8 mouse cellular contexts compared by ENCODE assay signal in the genomic region with DNA sequence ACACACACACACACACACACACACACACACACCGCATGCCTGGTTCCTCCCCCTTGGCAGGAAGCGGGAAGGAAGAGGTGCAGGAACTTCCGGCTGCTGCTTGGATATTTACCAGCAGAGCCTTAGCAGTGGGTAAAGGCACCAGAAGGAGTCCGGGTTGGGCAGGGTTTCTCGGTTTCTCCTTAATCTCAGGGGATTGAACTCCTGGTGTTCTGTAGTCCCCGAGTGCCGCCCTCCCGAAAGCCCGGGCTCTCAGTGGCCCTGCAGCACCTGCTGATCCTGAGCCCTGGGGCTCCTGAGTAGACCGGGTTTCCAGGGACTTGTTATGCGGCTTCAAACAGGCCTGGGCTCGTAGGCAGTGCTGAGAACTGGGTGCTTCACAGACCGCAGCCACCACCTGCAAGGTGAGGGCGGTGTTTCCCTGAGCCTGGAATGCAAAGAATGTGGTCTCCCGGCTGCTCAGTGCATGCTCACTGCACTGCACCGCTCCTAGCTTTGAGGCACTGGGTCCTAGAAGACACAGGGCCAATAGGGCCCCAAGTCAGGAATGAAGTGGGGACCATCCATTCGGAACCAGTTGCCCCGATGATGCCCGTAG. TPM values are rescaled to one million over a fixed set of nuclear protein-coding genes. Genes with fewer than 3 reads are reported as not detected.
A peak's percentile ranks its signal among the peaks of the same experiment; 100 is the strongest.
DNase-seq lines count a peak whose midpoint lies in the region; ATAC-seq and TF ChIP-seq lines count a peak whose summit lies in the region.

A gene (minus strand): TSS at position 41 of the 598 bp plus-strand sequence.

- H3K4me2 ChIP-seq in hindbrain, embryonic 12.5 days (replicated peaks) = peak within 1 kb of the TSS; percentile 60
- H3K4me2 ChIP-seq in midbrain, embryonic 16.5 days (ENCODE audit: low read length) = peak within 1 kb of the TSS; percentile 68

- H3K9me3 ChIP-seq in hindbrain, embryonic 12.5 days (replicated peaks) = no peaks in the 10 kb centered on the region
- no peaks in the 10 kb centered on the region for H3K9me3 ChIP-seq in limb, embryonic 10.5 days (replicated peaks)
- no peaks in the 10 kb centered on the region for H3K9me3 ChIP-seq in midbrain, embryonic 16.5 days (replicated peaks; ENCODE audit: control insufficient read depth, low read length, poor library complexity, severe bottlenecking)

- H3K9ac ChIP-seq in hindbrain, embryonic 12.5 days = peak within 1 kb of the TSS; percentile 65
- peak within 1 kb of the TSS; percentile 72 for H3K9ac ChIP-seq in midbrain, embryonic 16.5 days (ENCODE audit: low read depth, low read length)

- no peaks in the 10 kb centered on the region for H3K27me3 ChIP-seq in hindbrain, embryonic 12.5 days
- H3K27me3 ChIP-seq in limb, embryonic 10.5 days (ENCODE audit: low read depth, poor library complexity, severe bottlenecking) = no peaks in the 10 kb centered on the region
- H3K27me3 ChIP-seq in midbrain, embryonic 16.5 days (ENCODE audit: control insufficient read depth, insufficient read depth, low read depth, low read length) = no peaks in the 10 kb centered on the region

- DNase-seq in gastrocnemius, adult 2 months = peak; percentile 43
- DNase-seq in gastrocnemius, postnatal 36 days = no peak
- peak; percentile 31 for DNase-seq in WW6 (ENCODE audit: low read depth, low spot score)
- DNase-seq in limb, embryonic 10.5 days (ENCODE audit: low spot score) = peak; percentile 51
- DNase-seq in urinary bladder, adult 2 months (ENCODE audit: low spot score) = peak; percentile 56

- TF ChIP-seq CTCF in gastrocnemius, adult 2 months (IDR thresholded peaks at IDR 0.05) = no peak
- no peak for TF ChIP-seq CTCF in embryonic fibroblast, embryonic 13.5 days (IDR thresholded peaks at IDR 0.05; ENCODE audit: borderline replicate concordance, insufficient read depth, low read length)

- intact Hi-C loops in gastrocnemius, adult 2 months (cut with DNase I) = loop anchor here (5.0 kb wide), 1 partner anchor 289 kb away; no protein-coding TSS in a partner anchor
- intact Hi-C loops in gastrocnemius, postnatal 36 days (cut with DNase I) = no loop called here

- H3K27ac ChIP-seq in gastrocnemius, adult 2 months = peak within 1 kb of the TSS; percentile 85
- H3K27ac ChIP-seq in embryonic fibroblast, embryonic 13.5 days (ENCODE audit: insufficient read depth, low read length) = no peak within 1 kb of the TSS
- H3K27ac ChIP-seq in hindbrain, embryonic 12.5 days = peak within 1 kb of the TSS; percentile 78
- peak within 1 kb of the TSS; percentile 82 for H3K27ac ChIP-seq in limb, embryonic 10.5 days
- H3K27ac ChIP-seq in midbrain, embryonic 16.5 days (ENCODE audit: low read length) = peak within 1 kb of the TSS; percentile 75

- peak within 1 kb of the TSS; percentile 88 for H3K4me3 ChIP-seq in gastrocnemius, adult 2 months
- peak within 1 kb of the TSS; percentile 85 for H3K4me3 ChIP-seq in embryonic fibroblast, embryonic 13.5 days (ENCODE audit: insufficient read depth, low read length)
- H3K4me3 ChIP-seq in hindbrain, embryonic 12.5 days = peak within 1 kb of the TSS; percentile 61
- peak within 1 kb of the TSS; percentile 62 for H3K4me3 ChIP-seq in limb, embryonic 10.5 days
- H3K4me3 ChIP-seq in midbrain, embryonic 16.5 days (ENCODE audit: low read depth, low read length) = peak within 1 kb of the TSS; percentile 62

- no peaks in the 10 kb centered on the region for H3K4me1 ChIP-seq in embryonic fibroblast, embryonic 13.5 days (ENCODE audit: control insufficient read depth, insufficient read depth, low read length)
- peaks cover 4% of the 10 kb centered on the region; the same call in 1 of the 2 replicates for H3K4me1 ChIP-seq in hindbrain, embryonic 12.5 days
- 0 out of 2 replicates have a peak, but pooled peaks cover 6% of the 10 kb centered on the region for H3K4me1 ChIP-seq in limb, embryonic 10.5 days
- peaks cover 10% of the 10 kb centered on the region for H3K4me1 ChIP-seq in midbrain, embryonic 16.5 days (ENCODE audit: control insufficient read depth, insufficient read depth, low read length)

- TF ChIP-seq POLR2A in embryonic fibroblast, embryonic 13.5 days (IDR thresholded peaks at IDR 0.05; ENCODE audit: low read depth, low read length) = peak; percentile 39; the same call in 1 of the 2 replicates

- WGBS in hindbrain, embryonic 12.5 days = 32% methylated on average over 17 of the region's 19 CpGs
- WGBS in limb, embryonic 10.5 days = 16% methylated on average over 18 of the region's 19 CpGs
- 28% methylated on average over 17 of the region's 19 CpGs for WGBS in midbrain, embryonic 16.5 days

- peak; percentile 84 for ATAC-seq in hindbrain, embryonic 12.5 days (ENCODE audit: low FRiP score)
- ATAC-seq in midbrain, embryonic 16.5 days = peak; percentile 89

- H3K36me3 ChIP-seq in hindbrain, embryonic 12.5 days = no peaks in the 10 kb centered on the region
- H3K36me3 ChIP-seq in limb, embryonic 10.5 days = no peaks in the 10 kb centered on the region
- H3K36me3 ChIP-seq in midbrain, embryonic 16.5 days (ENCODE audit: control insufficient read depth, insufficient read depth, low read length) = no peaks in the 10 kb centered on the region

RNA-seq across cellular contexts. Expression of the gene that starts here (rescaled TPM):
- 1 to 10 TPM; 5.8 to 7.4 TPM for total RNA-seq in gastrocnemius, adult 2 months (2021)
- total RNA-seq in gastrocnemius, postnatal 36 days (2021) = 1 to 10 TPM; 4.9 to 5.4 TPM
- polyA plus RNA-seq in embryonic fibroblast, embryonic 13.5 days (2011; ENCODE audit: insufficient read length, low read depth, missing spikeins) = 6.2 and 7.2 TPM in 2 replicates
- 24.4 and 27.5 TPM in 2 replicates for polyA plus RNA-seq in hindbrain, embryonic 12.5 days (2016; fragmentation: Nextera tagmentation; extraction: Ambion mirVana)
- polyA plus RNA-seq in limb, embryonic 10.5 days (2016; fragmentation: Nextera tagmentation; extraction: Ambion mirVana) = 10.3 and 13.2 TPM in 2 replicates
- polyA plus RNA-seq in midbrain, embryonic 16.5 days (2015; fragmentation: Nextera tagmentation; extraction: Ambion mirVana) = 24.3 and 26.1 TPM in 2 replicates
- 10.7 and 11.1 TPM in 2 replicates for polyA plus RNA-seq in urinary bladder, adult 2 months (2012; rRNA removed)

Comparison
In these comparisons a context has a peak if more than half of its experiments do, and no peak if none do; other contexts are left out.
1. DNase-seq: peak in gastrocnemius, adult 2 months (single experiment), WW6 (single experiment), limb, embryonic 10.5 days (single experiment) and urinary bladder, adult 2 months (single experiment); none in gastrocnemius, postnatal 36 days (0 of 2).
2. Peak in every context shown above with its lines, with median percentiles within 50 percentile points of each other: H3K4me3 ChIP-seq.